7 mouse cellular contexts compared by ENCODE assay signal in the genomic region with DNA sequence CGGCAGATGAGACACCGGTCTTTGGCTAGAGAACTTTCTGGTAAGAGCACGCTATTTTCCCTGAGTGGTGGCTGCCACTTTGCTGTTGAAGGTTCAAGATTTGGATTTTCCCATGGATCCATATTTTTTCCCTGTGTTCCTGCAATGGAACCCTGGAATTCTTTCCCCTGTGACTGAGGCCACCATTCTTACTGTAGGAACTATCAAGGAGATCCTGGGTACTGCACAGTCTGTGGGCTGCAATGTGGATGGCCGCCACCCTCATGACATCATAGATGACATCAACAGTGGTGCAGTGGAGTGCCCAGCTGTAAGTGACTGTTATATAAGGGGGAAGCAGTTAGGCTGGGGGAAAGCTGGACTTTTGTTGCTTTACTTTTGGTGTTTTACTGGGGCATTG. TPM values are rescaled to one million over a fixed set of nuclear protein-coding genes. Genes with fewer than 3 reads are reported as not detected.
A peak's percentile ranks its signal among the peaks of the same experiment; 100 is the strongest.
DNase-seq lines count a peak whose midpoint lies in the region; ATAC-seq lines count a peak whose summit lies in the region.

No protein-coding gene starts in this region.

- H3K27ac ChIP-seq in midbrain, embryonic 11.5 days (ENCODE audit: low read depth, low read length): no peak overlapping the region
- no peak overlapping the region for H3K27ac ChIP-seq in midbrain, embryonic 16.5 days (ENCODE audit: low read length)
- H3K27ac ChIP-seq in embryonic facial prominence, embryonic 15.5 days (replicated peaks): 0 out of 2 replicates have a peak overlapping the region, but pooled peaks have one; percentile 89
- no peak overlapping the region for H3K27ac ChIP-seq in limb, embryonic 12.5 days
- peak overlapping the region; percentile 78 for H3K27ac ChIP-seq in stomach, embryonic 16.5 days (ENCODE audit: low read length)

- H3K9ac ChIP-seq in midbrain, embryonic 11.5 days (ENCODE audit: low read length): peak overlapping the region; percentile 98; the same call in 1 of the 2 replicates
- H3K9ac ChIP-seq in midbrain, embryonic 16.5 days (ENCODE audit: low read depth, low read length): no peak overlapping the region
- H3K9ac ChIP-seq in embryonic facial prominence, embryonic 15.5 days: no peak overlapping the region
- H3K9ac ChIP-seq in limb, embryonic 12.5 days (replicated peaks): peak overlapping the region; percentile 98
- H3K9ac ChIP-seq in stomach, embryonic 16.5 days (ENCODE audit: low read length): peak overlapping the region; percentile 97

- 75% methylated on average over 4 of the region's 4 CpGs for WGBS in midbrain, embryonic 11.5 days
- WGBS in midbrain, embryonic 16.5 days: 70% methylated on average over 4 of the region's 4 CpGs
- WGBS in embryonic facial prominence, embryonic 15.5 days: 61% methylated on average over 4 of the region's 4 CpGs
- WGBS in limb, embryonic 12.5 days: 69% methylated on average over 4 of the region's 4 CpGs
- 56% methylated on average over 4 of the region's 4 CpGs for WGBS in stomach, embryonic 16.5 days

- ATAC-seq in midbrain, embryonic 11.5 days (ENCODE audit: low FRiP score): no peak
- no peak for ATAC-seq in midbrain, embryonic 16.5 days
- no peak for ATAC-seq in embryonic facial prominence, embryonic 15.5 days (ENCODE audit: insufficient number of reproducible peaks, low FRiP score, low TSS enrichment, low read depth)
- ATAC-seq in limb, embryonic 12.5 days (ENCODE audit: insufficient number of reproducible peaks, insufficient read depth, low FRiP score, low TSS enrichment, low read depth): no peak
- no peak for ATAC-seq in stomach, embryonic 16.5 days (ENCODE audit: insufficient read depth, low FRiP score)

- no peaks in the 10 kb centered on the region for H3K9me3 ChIP-seq in midbrain, embryonic 11.5 days (ENCODE audit: control insufficient read depth, low read length)
- no peaks in the 10 kb centered on the region for H3K9me3 ChIP-seq in midbrain, embryonic 16.5 days (replicated peaks; ENCODE audit: control insufficient read depth, low read length, poor library complexity, severe bottlenecking)
- H3K9me3 ChIP-seq in embryonic facial prominence, embryonic 15.5 days (replicated peaks): no peaks in the 10 kb centered on the region
- H3K9me3 ChIP-seq in limb, embryonic 12.5 days: no peaks in the 10 kb centered on the region
- no peaks in the 10 kb centered on the region for H3K9me3 ChIP-seq in stomach, embryonic 16.5 days (replicated peaks; ENCODE audit: control insufficient read depth, low read length)

- H3K4me1 ChIP-seq in midbrain, embryonic 11.5 days (ENCODE audit: control insufficient read depth, insufficient read depth, low read length): peaks cover 25% of the 10 kb centered on the region
- H3K4me1 ChIP-seq in midbrain, embryonic 16.5 days (ENCODE audit: control insufficient read depth, insufficient read depth, low read length): peaks cover 34% of the 10 kb centered on the region
- H3K4me1 ChIP-seq in embryonic facial prominence, embryonic 15.5 days: peaks cover 48% of the 10 kb centered on the region
- H3K4me1 ChIP-seq in limb, embryonic 12.5 days (replicated peaks): peaks cover 53% of the 10 kb centered on the region
- peaks cover 42% of the 10 kb centered on the region for H3K4me1 ChIP-seq in stomach, embryonic 16.5 days (ENCODE audit: control insufficient read depth, insufficient read depth, low read length)

- no peaks in the 10 kb centered on the region for H3K27me3 ChIP-seq in midbrain, embryonic 11.5 days (ENCODE audit: control insufficient read depth, insufficient read depth, low read length)
- H3K27me3 ChIP-seq in midbrain, embryonic 16.5 days (ENCODE audit: control insufficient read depth, insufficient read depth, low read depth, low read length): no peaks in the 10 kb centered on the region
- no peaks in the 10 kb centered on the region for H3K27me3 ChIP-seq in embryonic facial prominence, embryonic 15.5 days
- H3K27me3 ChIP-seq in limb, embryonic 12.5 days: no peaks in the 10 kb centered on the region
- no peaks in the 10 kb centered on the region for H3K27me3 ChIP-seq in stomach, embryonic 16.5 days (ENCODE audit: control insufficient read depth, insufficient read depth, low read length)

- H3K36me3 ChIP-seq in midbrain, embryonic 11.5 days (ENCODE audit: control insufficient read depth, insufficient read depth, low read length): peaks cover 9% of the 10 kb centered on the region; the same call in 1 of the 2 replicates
- peaks cover 12% of the 10 kb centered on the region; the same call in 1 of the 2 replicates for H3K36me3 ChIP-seq in midbrain, embryonic 16.5 days (ENCODE audit: control insufficient read depth, insufficient read depth, low read length)
- H3K36me3 ChIP-seq in embryonic facial prominence, embryonic 15.5 days: peaks cover 25% of the 10 kb centered on the region
- peaks cover 28% of the 10 kb centered on the region for H3K36me3 ChIP-seq in limb, embryonic 12.5 days
- H3K36me3 ChIP-seq in stomach, embryonic 16.5 days (ENCODE audit: control insufficient read depth, insufficient read depth, low read length): peaks cover 9% of the 10 kb centered on the region; the same call in 1 of the 2 replicates

- H3K4me2 ChIP-seq in midbrain, embryonic 11.5 days: peak overlapping the region; percentile 94
- no peak overlapping the region; the same call in 1 of the 2 replicates for H3K4me2 ChIP-seq in midbrain, embryonic 16.5 days (ENCODE audit: low read length)
- H3K4me2 ChIP-seq in embryonic facial prominence, embryonic 15.5 days (replicated peaks): peak overlapping the region; percentile 58
- peak overlapping the region; percentile 96 for H3K4me2 ChIP-seq in limb, embryonic 12.5 days
- peak overlapping the region; percentile 84 for H3K4me2 ChIP-seq in stomach, embryonic 16.5 days (ENCODE audit: low read depth, low read length)

- DNase-seq in midbrain, embryonic 11.5 days (ENCODE audit: low spot score, missing footprints): peak; percentile 87
- no peak for DNase-seq in layer of hippocampus, postnatal 14 days (ENCODE audit: low spot score in 2 of 2)
- no peak for DNase-seq in cerebellum, postnatal 14 days

- peak overlapping the region; percentile 90 for H3K4me3 ChIP-seq in midbrain, embryonic 11.5 days (ENCODE audit: low read depth, low read length)
- H3K4me3 ChIP-seq in midbrain, embryonic 16.5 days (ENCODE audit: low read depth, low read length): no peak overlapping the region
- peak overlapping the region; percentile 64 for H3K4me3 ChIP-seq in embryonic facial prominence, embryonic 15.5 days (replicated peaks)
- H3K4me3 ChIP-seq in limb, embryonic 12.5 days (replicated peaks): peak overlapping the region; percentile 92
- H3K4me3 ChIP-seq in stomach, embryonic 16.5 days (replicated peaks; ENCODE audit: low read length): peak overlapping the region; percentile 96

RNA-seq across cellular contexts. Expression of a gene that starts 2.1 kb away (rescaled TPM):
- 9.2 and 9.3 TPM in 2 replicates for polyA plus RNA-seq in midbrain, embryonic 11.5 days (2014; fragmentation: Nextera tagmentation; extraction: Ambion mirVana)
- 24.7 and 29.0 TPM in 2 replicates for polyA plus RNA-seq in midbrain, embryonic 16.5 days (2015; fragmentation: Nextera tagmentation; extraction: Ambion mirVana)
- polyA plus RNA-seq in embryonic facial prominence, embryonic 15.5 days (2015; fragmentation: Nextera tagmentation; extraction: Ambion mirVana): 13.1 and 15.3 TPM in 2 replicates
- polyA plus RNA-seq in limb, embryonic 12.5 days (2016; fragmentation: Nextera tagmentation; extraction: Ambion mirVana): 10.4 and 11.8 TPM in 2 replicates
- polyA plus RNA-seq in stomach, embryonic 16.5 days (2015; fragmentation: Nextera tagmentation; extraction: Ambion mirVana): 10.4 and 11.2 TPM in 2 replicates
- total RNA-seq in layer of hippocampus, postnatal 14 days (2021): 10 to 100 TPM; 33.9 to 38.2 TPM

RNA-seq across cellular contexts. Expression of a gene that starts 2.2 kb away (rescaled TPM):
- polyA plus RNA-seq in midbrain, embryonic 11.5 days (2014; fragmentation: Nextera tagmentation; extraction: Ambion mirVana): 129 and 155 TPM in 2 replicates
- 76.2 and 81.9 TPM in 2 replicates for polyA plus RNA-seq in midbrain, embryonic 16.5 days (2015; fragmentation: Nextera tagmentation; extraction: Ambion mirVana)
- 141 and 176 TPM in 2 replicates for polyA plus RNA-seq in embryonic facial prominence, embryonic 15.5 days (2015; fragmentation: Nextera tagmentation; extraction: Ambion mirVana)
- 184 and 185 TPM in 2 replicates for polyA plus RNA-seq in limb, embryonic 12.5 days (2016; fragmentation: Nextera tagmentation; extraction: Ambion mirVana)
- 124 and 174 TPM in 2 replicates for polyA plus RNA-seq in stomach, embryonic 16.5 days (2015; fragmentation: Nextera tagmentation; extraction: Ambion mirVana)
- total RNA-seq in layer of hippocampus, postnatal 14 days (2021): 100 to 1,000 TPM; 120 to 122 TPM

RNA-seq across cellular contexts. Expression of a gene that starts 18.3 kb away (rescaled TPM):
- 8.4 and 9.5 TPM in 2 replicates for polyA plus RNA-seq in midbrain, embryonic 11.5 days (2014; fragmentation: Nextera tagmentation; extraction: Ambion mirVana)
- polyA plus RNA-seq in midbrain, embryonic 16.5 days (2015; fragmentation: Nextera tagmentation; extraction: Ambion mirVana): 20.7 and 21.7 TPM in 2 replicates
- polyA plus RNA-seq in embryonic facial prominence, embryonic 15.5 days (2015; fragmentation: Nextera tagmentation; extraction: Ambion mirVana): 22.2 and 25.2 TPM in 2 replicates
- polyA plus RNA-seq in limb, embryonic 12.5 days (2016; fragmentation: Nextera tagmentation; extraction: Ambion mirVana): 25.4 and 25.7 TPM in 2 replicates
- polyA plus RNA-seq in stomach, embryonic 16.5 days (2015; fragmentation: Nextera tagmentation; extraction: Ambion mirVana): 14.6 and 14.9 TPM in 2 replicates
- 10 to 100 TPM; 24.0 to 25.4 TPM for total RNA-seq in layer of hippocampus, postnatal 14 days (2021)

Comparison
In these comparisons a context has a peak if more than half of its experiments do, and no peak if none do; other contexts are left out.
1. H3K9ac ChIP-seq: peak in midbrain, embryonic 11.5 days (single experiment), limb, embryonic 12.5 days (single experiment) and stomach, embryonic 16.5 days (single experiment); none in midbrain, embryonic 16.5 days (single experiment) and embryonic facial prominence, embryonic 15.5 days (single experiment).
2. H3K27ac ChIP-seq: peak in embryonic facial prominence, embryonic 15.5 days (single experiment) and stomach, embryonic 16.5 days (single experiment); none in midbrain, embryonic 11.5 days (single experiment), midbrain, embryonic 16.5 days (single experiment) and limb, embryonic 12.5 days (single experiment).